Mouse (Mus musculus) heart, embryonic 11.5 days (tissue): ENCODE results near the gene Pde4d. TPM values are rescaled to one million over a fixed set of nuclear protein-coding genes. Genes with fewer than 3 reads are reported as not detected.

ENCODE experiments used
- ATAC-seq: fragments of 200-750 bp; cut with Nextera tagmentation; replicated peaks from 2 replicates; pipeline ENCODE4 v1.8.0; 2017; ENCODE audit warnings: moderate library complexity; ENCODE audit not compliant: insufficient number of reproducible peaks, low FRiP score, low TSS enrichment
- H3K27ac ChIP-seq: fragments of 300-500 bp; sonication (generic); 2 replicates; pipeline ENCODE4 v1.5.1; 2014; ENCODE audit warnings: mild to moderate bottlenecking, low read depth, low read length
- H3K27me3 ChIP-seq: fragments of 300-500 bp; sonication (generic); 2 replicates; pipeline ENCODE4 v1.6.1; 2014; ENCODE audit warnings: mild to moderate bottlenecking, low read length, mixed read lengths; ENCODE audit not compliant: control insufficient read depth, insufficient read depth
- H3K36me3 ChIP-seq: fragments of 300-500 bp; sonication (generic); 2 replicates; pipeline ENCODE4 v1.6.1; 2014; ENCODE audit warnings: mild to moderate bottlenecking, low read length, moderate library complexity, mixed read lengths; ENCODE audit not compliant: control insufficient read depth, insufficient read depth
- H3K4me1 ChIP-seq: fragments of 300-500 bp; sonication (generic); 2 replicates; pipeline ENCODE4 v1.6.1; 2014; ENCODE audit warnings: low read length; ENCODE audit not compliant: control insufficient read depth, insufficient read depth
- H3K4me2 ChIP-seq: fragments of 300-500 bp; sonication (generic); 2 replicates; pipeline ENCODE4 v1.6.1; 2014; ENCODE audit warnings: mild to moderate bottlenecking, moderate library complexity
- H3K4me3 ChIP-seq: fragments of 300-500 bp; sonication (generic); 2 replicates; pipeline ENCODE4 v1.5.1; 2014; ENCODE audit warnings: low read depth, low read length
- H3K9ac ChIP-seq: fragments of 300-500 bp; sonication (generic); 2 replicates; pipeline ENCODE4 v1.6.1; 2014; ENCODE audit warnings: mild to moderate bottlenecking, low read depth, low read length, moderate library complexity
- H3K9me3 ChIP-seq: fragments of 300-500 bp; sonication (generic); replicated peaks from 2 replicates; pipeline ENCODE4 v1.6.1; 2016; ENCODE audit warnings: low read length; ENCODE audit not compliant: control insufficient read depth
- WGBS: fragments of 180-500 bp; shearing (Covaris S2); extraction: QIAGEN DNeasy Blood & Tissue Kit; methylation state at CpG from one replicate; pipeline ENCODE4 v1.1.7; 2014; ENCODE audit not compliant: insufficient replicate concordance; 5-methylcytosine and 5-hydroxymethylcytosine counted together
- polyA plus RNA-seq: library from polyadenylated mRNA; unstranded; fragments of >200 nt; fragmentation: Nextera tagmentation; extraction: Ambion mirVana; gene quantifications from 2 replicates; pipeline ENCODE4 v1.2.1, GENCODE M21; 2014

Gene Pde4d
- polyA plus RNA-seq, 1 experiment from 2014 or later, result 27.8 TPM

DNA sequence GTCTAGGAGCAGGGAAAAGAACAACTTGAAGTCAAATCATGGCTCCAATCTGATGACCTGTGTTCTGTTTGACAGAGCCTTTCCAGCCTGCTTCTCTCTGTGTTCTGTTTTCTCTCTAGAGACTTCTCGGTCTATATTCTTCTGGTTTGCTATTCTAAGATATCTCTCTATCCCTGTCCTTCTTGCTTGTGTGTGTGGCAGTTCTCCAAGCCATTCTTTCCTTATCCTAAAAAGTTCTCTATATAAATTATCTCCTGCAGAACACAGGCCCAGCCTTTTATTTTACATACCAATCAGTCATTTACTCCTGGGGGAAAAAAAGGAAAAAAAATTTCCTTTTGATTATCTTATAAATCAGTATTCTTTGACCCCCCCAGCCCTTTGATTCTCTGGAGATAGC, 1229.2 kb downstream of the Pde4d start:
- WGBS, result 65% methylated on average over 1 of the region's 1 CpGs
- no peak for ATAC-seq
- H3K9ac ChIP-seq, result no peak overlapping the region

GRCm38 (mm10) chr13:109680229-109680628, 1230.5 kb downstream of the Pde4d start:
- no peak overlapping the region for H3K27ac ChIP-seq
- 68% methylated on average over 8 of the region's 8 CpGs for WGBS
- H3K9ac ChIP-seq, result no peak overlapping the region
- H3K4me2 ChIP-seq, result no peak overlapping the region
- no peak overlapping the region for H3K4me3 ChIP-seq
- no peaks in the 10 kb centered on the region for H3K36me3 ChIP-seq
- H3K4me1 ChIP-seq, result peaks cover 10% of the 10 kb centered on the region
- no peaks in the 10 kb centered on the region for H3K27me3 ChIP-seq
- no peaks in the 10 kb centered on the region for H3K9me3 ChIP-seq
- no peak for ATAC-seq

More for the DNA sequence above, 1229.2 kb downstream of the Pde4d start:
- Histone ChIP-seq H3K9me3 (no peaks in the 10 kb centered on the region), H3K36me3 (no peaks in the 10 kb centered on the region), H3K27me3 (no peaks in the 10 kb centered on the region), H3K27ac (no peak overlapping the region), H3K4me3 (no peak overlapping the region), H3K4me1 (peaks cover 3% of the 10 kb centered on the region), H3K4me2 (no peak overlapping the region)

DNA sequence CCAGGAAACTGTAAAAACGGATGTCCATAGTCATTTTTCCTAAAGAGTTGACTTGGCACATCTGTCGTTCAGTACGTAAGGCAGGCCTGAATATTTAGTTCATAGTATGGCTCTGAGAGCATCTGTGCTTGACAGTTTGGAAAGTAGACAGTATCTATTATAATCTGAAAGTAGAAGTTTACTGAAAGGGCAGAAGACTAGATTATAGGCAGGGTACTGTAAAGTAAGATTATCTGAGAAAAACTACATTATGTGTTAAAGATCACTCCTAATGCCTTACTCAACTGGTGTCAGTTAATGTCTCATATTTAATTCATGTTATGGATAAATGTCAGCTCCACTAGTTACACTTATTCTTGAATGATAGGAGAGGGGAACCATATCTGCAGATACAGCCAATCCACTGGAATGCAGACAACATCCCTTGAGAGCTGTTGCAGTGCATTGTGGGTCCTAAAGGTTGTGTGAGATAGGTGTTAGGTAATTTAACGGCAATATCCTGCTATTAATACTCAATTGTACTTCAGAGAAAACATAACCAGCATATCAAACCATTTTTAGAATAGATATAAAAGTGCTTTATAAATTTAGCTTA, 1232.0 kb downstream of the Pde4d start:
- Histone ChIP-seq H3K4me3 (no peak overlapping the region), H3K27ac (no peak overlapping the region), H3K36me3 (no peaks in the 10 kb centered on the region), H3K4me1 (peaks cover 10% of the 10 kb centered on the region), H3K27me3 (no peaks in the 10 kb centered on the region), H3K9me3 (no peaks in the 10 kb centered on the region), H3K4me2 (no peak overlapping the region), H3K9ac (no peak overlapping the region)
- no peak for ATAC-seq
- WGBS, result 77% methylated on average over 4 of the region's 4 CpGs

GRCm38 (mm10) chr13:109683001-109683400, 1233.3 kb downstream of the Pde4d start:
- Histone ChIP-seq H3K4me1 (peaks cover 16% of the 10 kb centered on the region), H3K4me2 (peak overlapping the region; percentile 11; the same call in 1 of the 2 replicates), H3K9ac (no peak overlapping the region), H3K4me3 (no peak overlapping the region), H3K27ac (0 out of 2 replicates have a peak overlapping the region, but pooled peaks have one; percentile 15), H3K27me3 (no peaks in the 10 kb centered on the region), H3K9me3 (no peaks in the 10 kb centered on the region), H3K36me3 (no peaks in the 10 kb centered on the region)
- ATAC-seq, result peak; percentile 53
- 56% methylated on average over 10 of the region's 10 CpGs for WGBS

DNA sequence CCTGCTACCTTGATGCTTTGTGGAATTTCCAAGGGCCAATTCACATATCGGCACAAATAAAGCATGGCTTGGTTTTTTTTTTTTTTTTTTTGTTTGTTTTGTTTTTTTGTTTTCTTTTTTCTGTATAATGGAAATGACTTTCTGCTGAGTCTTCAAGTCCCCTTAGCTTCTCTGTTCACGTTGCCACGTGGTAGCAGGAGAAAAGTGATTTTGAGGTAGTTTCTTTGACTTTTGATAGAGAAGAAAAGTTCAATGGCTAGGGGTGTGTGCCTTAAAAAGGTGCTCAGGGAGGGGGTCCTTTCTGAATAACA, 1235.2 kb downstream of the Pde4d start:
- H3K27me3 ChIP-seq, result no peaks in the 10 kb centered on the region
- WGBS, result 22% methylated on average over 3 of the region's 3 CpGs
- no peak for ATAC-seq
- H3K4me2 ChIP-seq, result peak overlapping the region; percentile 89
- peaks cover 16% of the 10 kb centered on the region for H3K4me1 ChIP-seq
- H3K27ac ChIP-seq, result peak overlapping the region; percentile 95
- peak overlapping the region; percentile 91; the same call in 1 of the 2 replicates for H3K9ac ChIP-seq
- H3K36me3 ChIP-seq, result no peaks in the 10 kb centered on the region
- peak overlapping the region; percentile 72 for H3K4me3 ChIP-seq
- H3K9me3 ChIP-seq, result no peaks in the 10 kb centered on the region

- H3K27ac ChIP-seq, result peak overlapping the region; percentile 95
- H3K4me3 ChIP-seq, result peak overlapping the region; percentile 72
- H3K9me3 ChIP-seq, result no peaks in the 10 kb centered on the region
- under 1% methylated on average over 28 of the region's 29 CpGs for WGBS
- H3K4me2 ChIP-seq, result peak overlapping the region; percentile 89
- no peaks in the 10 kb centered on the region for H3K36me3 ChIP-seq
- ATAC-seq, result peak; percentile 78
- H3K4me1 ChIP-seq, result peaks cover 16% of the 10 kb centered on the region
- H3K9ac ChIP-seq, result peak overlapping the region; percentile 91
- H3K27me3 ChIP-seq, result no peaks in the 10 kb centered on the region
These were observed 1235.8 kb downstream of the Pde4d start for GRCm38 (mm10) chr13:109685296-109686115.

GRCm38 (mm10) chr13:109686116-109686876, 1236.5 kb downstream of the Pde4d start:
- Histone ChIP-seq H3K9ac (peak overlapping the region; percentile 91), H3K4me2 (peak overlapping the region; percentile 89), H3K4me3 (peak overlapping the region; percentile 72), H3K36me3 (no peaks in the 10 kb centered on the region), H3K27ac (peak overlapping the region; percentile 95), H3K27me3 (no peaks in the 10 kb centered on the region), H3K4me1 (peaks cover 16% of the 10 kb centered on the region), H3K9me3 (no peaks in the 10 kb centered on the region)
- WGBS, result 9% methylated on average over 4 of the region's 4 CpGs
- 0 out of 2 replicates have a peak, but pooled peaks have one; percentile 23 for ATAC-seq

GRCm38 (mm10) chr13:109686906-109687305, 1237.2 kb downstream of the Pde4d start:
- Histone ChIP-seq H3K9ac (peak overlapping the region; percentile 59; the same call in 1 of the 2 replicates), H3K27ac (no peak overlapping the region), H3K4me1 (peaks cover 16% of the 10 kb centered on the region), H3K4me2 (peak overlapping the region; percentile 89), H3K9me3 (no peaks in the 10 kb centered on the region), H3K27me3 (no peaks in the 10 kb centered on the region), H3K36me3 (no peaks in the 10 kb centered on the region), H3K4me3 (peak overlapping the region; percentile 72)
- WGBS, result 15% methylated on average over 3 of the region's 3 CpGs
- ATAC-seq, result no peak
